Mouse (Mus musculus): ENCODE measurements at regions not wholly inside any gene's neighbourhood (a gene's known extent, or its start where the extent isn't known, plus 50 kb on each side); places are given as distances from the start of the nearest gene placed in this dataset.

- TF ChIP-seq CTCF (IDR thresholded peaks at IDR 0.05; ENCODE audit: control insufficient read depth, insufficient read depth, insufficient replicate concordance, low read depth, low read length): no peak
- TF ChIP-seq POLR2A (IDR thresholded peaks at IDR 0.05; ENCODE audit: control insufficient read depth, low read depth, low read length): no peak
Observed at GRCm38 (mm10) chr8:15189079-15189612, 143.3 kb upstream of the BB014433 start.

All from testis, adult 2 months (tissue).